Mouse (Mus musculus): ENCODE measurements at regions not wholly inside any gene's neighbourhood (a gene's known extent, or its start where the extent isn't known, plus 50 kb on each side); places are given as distances from the start of the nearest gene placed in this dataset.

GRCm38 (mm10) chr16:77399846-77400275 is 202.0 kb downstream of the Gm11146 start:
- DNase-seq (ENCODE audit: low spot score) = no peak

- DNase-seq (ENCODE audit: low spot score) = no peak
These were observed 207.7 kb downstream of the Gm11146 start for GRCm38 (mm10) chr16:77394054-77394716.

- DNase-seq (ENCODE audit: low spot score) = no peak
These were observed 208.4 kb downstream of the Gm11146 start for GRCm38 (mm10) chr16:77393470-77393869.

- DNase-seq (ENCODE audit: low spot score) = no peak
These were observed 209.7 kb downstream of the Gm11146 start for GRCm38 (mm10) chr16:77392205-77392604.

GRCm38 (mm10) chr16:77384021-77384729 is 217.7 kb downstream of the Gm11146 start:
- DNase-seq (ENCODE audit: low spot score) = no peak

GRCm38 (mm10) chr16:77382790-77383189 is 219.1 kb downstream of the Gm11146 start:
- no peak for DNase-seq (ENCODE audit: low spot score)

- DNase-seq (ENCODE audit: low spot score) = no peak
These were observed 229.1 kb downstream of the Gm11146 start for GRCm38 (mm10) chr16:77372768-77373167.

GRCm38 (mm10) chr16:77369810-77370209 is 232.1 kb downstream of the Gm11146 start:
- no peak for DNase-seq (ENCODE audit: low spot score)

GRCm38 (mm10) chr16:77365254-77365653 is 236.6 kb downstream of the Gm11146 start:
- DNase-seq (ENCODE audit: low spot score) = no peak

GRCm38 (mm10) chr16:77364439-77364838 is 237.5 kb downstream of the Gm11146 start:
- no peak for DNase-seq (ENCODE audit: low spot score)

- no peak for DNase-seq (ENCODE audit: low spot score)
These were observed 242.7 kb downstream of the Gm11146 start for GRCm38 (mm10) chr16:77359190-77359589.

- no peak for DNase-seq (ENCODE audit: low spot score)
These were observed 246.6 kb downstream of the Gm11146 start for GRCm38 (mm10) chr16:77355260-77355659.

- DNase-seq (ENCODE audit: low spot score) = no peak
These were observed 247.6 kb downstream of the Gm11146 start for GRCm38 (mm10) chr16:77354201-77354712.

GRCm38 (mm10) chr16:77346128-77346527 is 255.8 kb downstream of the Gm11146 start:
- DNase-seq (ENCODE audit: low spot score) = no peak

GRCm38 (mm10) chr16:77332285-77332684 is 269.6 kb downstream of the Gm11146 start:
- no peak for DNase-seq (ENCODE audit: low spot score)

GRCm38 (mm10) chr16:77330996-77331395 is 270.9 kb downstream of the Gm11146 start:
- DNase-seq (ENCODE audit: low spot score) = no peak

- no peak for DNase-seq (ENCODE audit: low spot score)
These were observed 272.0 kb downstream of the Gm11146 start for GRCm38 (mm10) chr16:77329711-77330530.

- no peak for DNase-seq (ENCODE audit: low spot score)
These were observed 272.7 kb downstream of the Gm11146 start for GRCm38 (mm10) chr16:77329160-77329691.

GRCm38 (mm10) chr16:77328628-77329159 is 273.2 kb downstream of the Gm11146 start:
- no peak for DNase-seq (ENCODE audit: low spot score)

- DNase-seq (ENCODE audit: low spot score) = no peak
These were observed 273.8 kb downstream of the Gm11146 start for GRCm38 (mm10) chr16:77328049-77328448.

GRCm38 (mm10) chr16:77322338-77322737 is 279.6 kb downstream of the Gm11146 start:
- DNase-seq (ENCODE audit: low spot score) = no peak

GRCm38 (mm10) chr16:77318150-77318549 is 283.7 kb downstream of the Gm11146 start:
- no peak for DNase-seq (ENCODE audit: low spot score)
